Mouse (Mus musculus) bone marrow, adult 2 months (tissue): Measurements from ENCODE around the gene Rfx1.

Source experiments
- CTCF ChIP-seq: fragments of 200-500 bp; IDR thresholded peaks from 2 replicates; pipeline ENCODE4 v1.5.1; 2011; ENCODE audit warnings: low read length, control low read depth; ENCODE audit not compliant: control insufficient read depth, insufficient read depth
- POLR2A ChIP-seq: fragments of 200-500 bp; IDR thresholded peaks from 2 replicates; pipeline ENCODE4 v1.6.1; 2011; ENCODE audit warnings: low read depth, mild to moderate bottlenecking, control low read depth, low read length, borderline replicate concordance; ENCODE audit not compliant: control insufficient read depth

- TF ChIP-seq CTCF = no peak
- TF ChIP-seq POLR2A = no peak
These were observed 59.0 kb downstream of the Rfx1 start, which contains the start of gene Podnl1 for GRCm38 (mm10) chr8:84125656-84126055.
